Mouse (Mus musculus) ES-E14 (cell line): ENCODE data around the gene Snx32.

Source experiments
- CHD2 ChIP-seq: IDR thresholded peaks from 2 replicates; pipeline ENCODE4 v1.6.1; 2014; ENCODE audit warnings: mild to moderate bottlenecking, low read depth, low read length, inconsistent platforms
- HCFC1 ChIP-seq: IDR thresholded peaks from 2 replicates; pipeline ENCODE4 v1.6.1; 2012; ENCODE audit warnings: low read length, inconsistent platforms, borderline replicate concordance; ENCODE audit not compliant: insufficient read depth
- MAFK ChIP-seq: IDR thresholded peaks from 2 replicates; pipeline ENCODE4 v1.6.1; 2014; ENCODE audit warnings: mild to moderate bottlenecking, low read depth, low read length, inconsistent platforms; ENCODE audit not compliant: insufficient read depth
- ZC3H11A ChIP-seq: IDR thresholded peaks from 2 replicates; pipeline ENCODE4 v1.6.1; 2012; ENCODE audit warnings: low read depth, mild to moderate bottlenecking, inconsistent platforms, low read length, borderline replicate concordance
- ZNF384 ChIP-seq: IDR thresholded peaks from 2 replicates; pipeline ENCODE4 v1.6.1; 2012; ENCODE audit warnings: low read depth, low read length, inconsistent platforms

DNA sequence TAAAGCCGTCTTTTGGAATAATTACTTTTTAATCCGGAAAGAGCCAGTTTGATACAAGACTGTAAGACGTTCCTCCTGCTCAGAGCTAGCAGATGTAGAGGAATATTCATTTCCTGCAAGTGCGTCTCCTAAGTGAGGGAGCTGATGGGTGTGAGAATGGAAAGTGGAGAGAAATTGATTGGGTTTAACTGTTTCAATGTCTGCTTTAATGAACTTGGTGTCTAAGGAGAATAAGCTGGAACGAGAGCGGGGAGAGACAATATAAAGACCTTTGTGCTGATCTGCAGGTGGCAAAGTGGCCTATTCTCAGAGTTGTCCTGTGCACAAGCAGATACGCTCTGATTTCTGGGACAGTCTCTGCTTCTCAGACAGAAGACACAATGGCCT is 19.8 kb upstream of the Snx32 start:
- TF ChIP-seq ZNF384 (no peak), CHD2 (no peak), MAFK (no peak), ZC3H11A (no peak), HCFC1 (no peak)
